Mouse (Mus musculus): ENCODE data around the gene Depdc7.
A peak's percentile ranks its signal among the peaks of the same experiment; 100 is the strongest.

Gene Depdc7

DNA sequence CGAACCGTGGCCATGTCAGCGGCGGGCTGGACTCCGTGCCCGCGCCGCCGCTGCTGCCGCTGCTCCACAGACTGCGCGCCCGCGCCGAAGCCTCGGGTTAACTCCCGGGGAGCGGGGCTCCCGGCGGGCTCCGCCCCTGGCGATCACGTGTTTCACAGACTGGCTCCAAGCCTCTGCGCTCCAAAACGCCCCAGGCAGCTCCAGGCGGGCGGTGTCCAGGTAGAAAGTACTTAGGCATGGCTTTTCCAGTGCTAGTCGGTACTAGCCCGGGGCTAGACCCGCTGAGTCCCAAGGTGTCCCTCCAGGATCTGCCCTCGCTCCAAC is at the start of gene Depdc7:
Gene Depdc7 (minus strand): TSS at position 138 of the 324 bp plus-strand sequence.
- DNase-seq (ENCODE audit: low read depth, low spot score) = peak; percentile 98

DNA sequence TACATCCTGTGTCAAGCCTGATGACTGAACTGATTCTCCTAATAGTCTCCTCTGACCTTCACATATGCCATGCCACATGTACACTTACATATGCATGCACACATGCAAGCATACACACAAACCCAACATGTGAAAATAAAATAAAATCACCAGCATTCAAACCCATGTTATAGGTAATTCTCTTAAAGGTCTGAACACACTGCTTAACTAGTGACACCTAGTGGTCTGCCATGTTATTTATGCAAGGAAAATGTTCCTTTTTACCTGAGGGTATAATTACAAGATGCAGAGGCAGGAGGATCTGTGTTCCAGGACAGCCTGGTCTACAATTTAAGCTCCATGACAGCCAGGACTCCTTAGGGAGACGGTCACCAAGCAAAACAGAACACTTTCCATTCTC is 32.1 kb upstream of the Depdc7 start:
- DNase-seq (ENCODE audit: low read depth, low spot score) = peak; percentile 53

DNA sequence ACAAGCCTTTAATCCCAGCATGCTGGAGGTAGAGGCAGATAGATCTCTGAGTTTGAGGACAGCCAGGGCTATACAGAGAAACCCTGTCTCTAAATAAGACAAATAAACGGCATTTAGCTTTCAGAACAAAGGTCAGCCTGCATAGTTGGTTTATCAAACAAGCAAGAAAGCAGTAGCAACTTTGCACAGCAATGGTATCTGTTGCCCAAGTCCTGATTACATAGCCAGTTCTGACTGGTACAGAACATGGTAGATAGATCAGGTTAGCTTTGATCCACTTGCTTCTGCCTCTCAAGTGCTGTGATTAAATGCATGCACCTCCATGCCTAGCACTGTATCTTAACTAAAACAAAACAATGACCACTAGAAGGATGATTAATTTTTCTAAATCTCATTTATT is 26.0 kb upstream of the Depdc7 start:
- no peak for DNase-seq (ENCODE audit: low read depth, low spot score)

DNA sequence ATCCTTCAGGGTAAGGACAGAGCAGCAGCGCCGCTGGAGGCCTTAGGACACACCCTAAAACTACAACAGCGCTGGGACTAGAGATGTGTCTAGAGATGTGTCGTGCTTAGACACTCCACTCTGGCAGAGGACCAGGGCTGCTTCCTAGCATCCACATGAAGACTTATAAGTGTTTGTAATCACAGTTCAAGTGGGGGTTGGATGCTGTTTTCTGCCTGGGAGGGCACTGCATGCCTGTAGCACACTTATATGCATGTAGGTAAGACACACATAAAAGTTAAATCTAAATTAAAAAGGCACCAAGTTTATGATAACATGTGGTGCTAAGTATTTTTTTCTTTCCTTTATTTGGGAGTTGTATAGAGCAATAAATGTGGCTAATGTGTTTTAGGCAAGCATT is 21.3 kb upstream of the Depdc7 start:
- no peak for DNase-seq (ENCODE audit: low read depth, low spot score)

DNA sequence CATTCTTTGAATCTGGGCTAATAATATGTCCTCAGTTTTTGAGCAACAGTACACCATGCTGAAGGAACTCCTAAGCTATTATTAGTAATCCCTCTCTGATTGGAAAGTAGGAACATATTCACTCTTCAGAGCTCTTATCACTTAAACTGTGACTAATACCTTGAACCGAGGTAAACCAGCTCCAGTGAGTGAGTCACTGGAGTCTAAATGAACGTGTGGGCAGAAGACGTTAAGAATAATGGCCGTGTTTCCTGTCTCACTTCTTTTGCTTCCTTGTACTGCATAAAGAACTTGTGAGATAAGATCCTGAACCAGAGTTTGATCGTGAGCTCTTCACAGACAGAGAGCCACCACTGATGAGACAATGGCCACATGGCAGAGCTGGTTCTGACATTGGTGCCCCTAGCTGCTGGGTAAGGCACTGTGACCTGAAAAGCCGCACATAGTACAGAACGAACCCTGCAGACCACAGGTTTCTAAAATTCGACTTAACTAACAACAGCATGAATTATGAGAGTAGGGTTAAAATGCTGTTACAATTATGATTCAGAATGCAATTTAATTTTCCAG is 20.5 kb upstream of the Depdc7 start:
- no peak for DNase-seq (ENCODE audit: low read depth, low spot score)

DNA sequence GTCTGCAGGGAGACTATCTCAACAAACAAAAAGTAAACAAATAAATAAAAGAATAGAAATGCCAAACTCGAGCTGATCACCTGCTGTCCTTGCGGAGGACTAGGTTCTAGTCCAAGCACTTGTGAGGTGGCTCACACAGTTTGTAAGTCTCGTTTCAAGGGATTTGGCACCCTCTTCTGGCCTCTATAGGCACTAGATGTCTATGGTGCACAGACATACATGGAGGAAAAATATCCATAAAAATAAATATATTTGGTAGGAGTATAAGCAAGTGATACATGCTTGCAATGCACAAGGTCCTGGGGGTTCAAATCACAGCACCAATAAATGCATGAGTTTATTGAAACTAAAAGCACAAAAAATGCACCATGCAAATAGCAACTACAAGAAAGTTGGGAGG is 7.9 kb upstream of the Depdc7 start:
- DNase-seq (ENCODE audit: low read depth, low spot score) = peak; percentile 70

DNA sequence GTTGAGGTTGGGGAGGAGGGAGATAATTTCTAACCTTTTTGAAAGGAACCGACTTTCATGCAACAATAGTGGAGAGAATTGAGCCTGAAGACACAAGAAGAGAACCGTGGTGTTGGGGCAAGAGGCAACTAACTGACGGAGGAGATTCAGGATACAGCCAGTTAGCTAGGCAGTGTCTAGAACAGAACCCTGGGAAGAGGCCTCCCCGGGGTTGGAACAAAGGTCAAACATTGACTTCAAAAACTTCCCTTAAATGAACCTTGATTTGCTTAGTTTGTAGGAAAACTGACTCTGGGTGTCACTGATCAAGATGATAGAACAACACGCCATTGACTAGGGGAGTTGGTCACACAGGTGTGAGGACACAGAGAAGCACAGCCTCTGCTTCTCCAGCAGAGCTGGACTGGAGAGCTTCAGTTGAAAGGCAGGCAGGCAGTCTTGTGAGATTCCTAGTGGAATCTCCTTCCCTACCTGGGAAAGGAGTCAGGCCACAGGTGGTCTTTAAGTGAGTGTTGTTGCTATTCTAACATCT is 6.0 kb upstream of the Depdc7 start:
- DNase-seq (ENCODE audit: low read depth, low spot score) = no peak

DNA sequence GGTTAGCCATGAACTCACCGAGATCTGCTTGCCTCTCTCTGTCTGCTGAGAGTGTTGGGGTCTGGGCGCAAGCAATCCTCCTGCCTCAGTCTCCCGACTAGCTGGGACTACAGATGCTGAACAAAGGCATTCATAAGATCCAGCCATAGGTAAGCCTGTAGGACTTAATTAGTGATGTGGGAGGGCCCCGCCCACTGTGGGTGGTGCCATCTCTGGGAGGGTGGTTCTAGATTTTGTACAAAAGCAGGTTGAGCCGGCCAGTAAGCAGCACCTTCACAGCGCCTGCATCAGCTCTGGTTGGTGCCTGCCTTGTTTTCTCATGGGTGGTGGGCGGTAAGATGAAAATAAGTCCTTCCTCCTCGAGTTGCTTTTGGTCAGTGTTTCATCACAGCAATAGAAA is 3.6 kb upstream of the Depdc7 start:
- DNase-seq (ENCODE audit: low read depth, low spot score) = peak; percentile 92

DNA sequence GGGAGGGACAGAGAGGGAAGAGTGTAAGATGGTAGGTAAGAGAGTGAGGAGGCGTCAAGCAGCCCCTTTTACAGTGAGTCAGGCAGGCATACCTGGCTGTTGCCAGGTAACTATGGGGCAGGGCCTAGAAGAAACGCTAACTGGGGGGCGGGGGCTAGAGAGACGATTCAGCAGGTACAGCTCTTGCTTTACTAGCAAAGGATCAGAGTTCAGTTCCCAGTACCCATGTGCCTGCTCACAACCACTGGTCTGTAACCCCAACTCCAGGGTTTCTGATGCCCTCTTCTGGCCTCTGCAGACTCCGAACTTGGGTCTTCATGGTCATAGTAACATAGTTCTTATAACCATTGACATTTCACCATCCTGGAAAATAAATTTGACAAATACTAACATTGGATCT is 1.3 kb upstream of the Depdc7 start:
- peak; percentile 51 for DNase-seq (ENCODE audit: low read depth, low spot score)

DNA sequence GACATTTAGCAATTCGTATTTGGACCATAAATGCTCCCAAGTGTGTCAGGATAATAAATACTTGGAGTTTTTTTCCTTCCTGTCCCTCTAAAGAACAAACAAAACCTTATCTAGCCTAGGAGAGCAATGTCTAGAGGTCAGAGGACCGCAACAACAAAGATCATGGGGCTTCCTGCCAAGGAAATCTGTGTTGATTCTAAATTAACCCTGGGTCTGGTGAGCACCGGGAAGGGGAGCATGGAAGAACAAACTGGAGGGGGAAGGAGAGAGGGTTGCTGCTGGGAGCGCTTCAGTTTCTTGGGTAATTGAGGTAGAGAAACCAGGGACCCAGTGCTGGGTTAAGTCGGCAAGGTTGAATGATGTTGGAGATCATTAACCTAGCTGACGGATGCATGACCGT is 482 bp upstream of the Depdc7 start:
- no peak for DNase-seq (ENCODE audit: low read depth, low spot score)

DNA sequence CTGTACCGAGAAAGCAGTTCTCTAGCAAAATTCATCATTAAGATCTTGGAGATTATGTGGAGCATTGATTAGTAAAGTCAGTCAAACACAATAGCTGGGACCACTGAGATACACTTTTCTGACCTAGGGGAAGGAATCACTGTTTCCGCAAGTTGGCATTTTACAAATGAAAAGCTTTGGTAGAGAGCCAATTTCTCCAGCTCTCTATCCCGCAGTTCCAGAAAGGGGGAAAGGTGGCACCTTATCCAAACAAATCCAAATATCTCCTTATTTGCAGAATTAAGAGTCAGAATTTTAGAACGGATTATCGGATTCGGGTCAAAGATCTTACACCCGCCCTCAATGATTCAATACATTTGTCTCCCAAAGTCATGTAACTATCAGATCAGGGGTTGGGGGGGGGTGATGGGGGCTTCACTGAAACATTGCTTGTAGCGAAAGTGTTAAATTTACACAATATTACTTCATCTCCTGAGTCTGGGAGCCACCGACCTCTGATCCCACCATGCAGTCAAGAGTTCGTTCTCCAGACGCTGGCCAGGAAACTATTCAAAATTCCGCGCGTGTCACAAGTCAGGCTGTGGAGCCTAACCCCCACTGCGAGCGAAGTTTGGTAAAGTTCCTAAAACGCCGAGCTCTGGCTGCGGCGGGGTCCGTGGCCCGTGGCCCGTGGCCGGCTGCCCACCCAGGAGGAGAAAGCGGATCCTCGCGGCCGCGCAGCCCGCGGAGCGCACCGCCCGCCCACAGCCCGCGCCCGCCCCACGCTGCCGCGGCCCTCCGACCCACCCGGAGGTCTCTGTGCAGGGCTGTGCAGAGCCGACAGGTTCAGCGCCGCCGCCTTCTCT is 560 bp downstream of the Depdc7 start:
- DNase-seq (ENCODE audit: low read depth, low spot score) = no peak

DNA sequence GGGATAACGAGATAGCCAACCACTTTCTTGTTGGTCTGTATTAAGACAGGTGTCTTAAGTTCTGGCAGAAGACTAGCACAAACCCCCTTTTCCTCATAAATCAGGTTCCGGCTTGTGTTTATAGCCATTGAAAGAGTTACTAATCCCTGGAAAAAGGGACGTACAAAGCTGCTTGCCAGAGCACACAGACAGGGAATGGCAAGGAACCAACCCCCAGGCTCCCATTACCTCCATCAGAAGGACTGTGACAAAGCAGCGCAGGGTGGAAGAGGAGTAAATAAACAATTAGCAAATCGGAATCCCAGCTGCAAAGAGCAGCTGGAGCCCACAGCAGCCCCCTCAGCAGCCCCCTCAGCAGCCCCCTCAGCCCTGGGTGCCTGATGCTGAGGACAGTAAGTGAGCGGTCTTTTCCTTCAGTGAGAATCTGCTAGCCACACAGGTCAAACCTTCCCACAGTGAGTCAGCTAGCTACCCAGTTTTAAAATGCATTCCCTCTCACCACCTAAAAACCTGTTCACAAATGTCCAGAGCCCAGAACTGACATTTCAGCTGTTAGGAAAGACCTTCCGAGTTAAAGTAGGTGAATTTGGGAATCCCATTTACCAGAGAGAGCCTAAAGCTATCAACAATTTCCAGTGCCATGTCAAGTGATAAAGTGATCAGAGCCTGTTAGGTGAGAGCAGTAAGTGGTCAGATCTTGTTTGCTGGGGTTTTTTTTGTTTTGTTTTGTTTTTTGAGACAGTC is 1.5 kb downstream of the Depdc7 start:
- DNase-seq (ENCODE audit: low read depth, low spot score) = no peak

DNA sequence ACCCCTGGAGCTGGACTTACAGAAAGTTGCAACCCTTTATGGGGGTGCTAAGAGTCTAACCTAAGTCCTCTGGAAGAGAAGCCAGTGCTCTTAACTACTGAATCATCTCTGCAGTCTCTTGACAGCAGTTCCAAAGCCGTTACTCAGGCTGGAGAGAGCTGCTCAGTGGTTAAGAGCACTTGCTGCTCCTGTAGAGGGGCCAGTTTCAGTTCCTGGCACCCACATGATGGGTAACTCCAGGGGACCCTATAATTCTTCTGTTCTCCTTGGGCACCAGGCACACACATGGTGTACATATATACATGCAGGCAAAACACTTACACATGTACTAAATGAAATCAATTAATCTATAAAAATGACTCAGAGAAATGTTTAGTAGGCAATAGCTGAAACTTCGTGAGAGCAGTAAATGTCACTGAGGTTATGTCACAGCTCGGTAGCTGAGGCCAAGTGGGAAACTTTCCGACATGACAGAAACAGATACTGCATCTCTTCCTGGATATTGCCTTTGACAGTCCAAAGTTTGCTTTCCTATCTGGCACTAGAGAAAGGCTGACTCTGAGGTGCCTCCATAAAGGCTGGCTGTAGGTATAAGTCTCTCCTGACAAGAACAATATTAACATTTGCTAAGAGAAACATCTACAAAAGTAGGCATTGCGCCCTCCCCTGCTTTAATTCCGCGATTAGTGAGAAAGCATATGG is 2.3 kb downstream of the Depdc7 start:
- no peak for DNase-seq (ENCODE audit: low read depth, low spot score)

DNA sequence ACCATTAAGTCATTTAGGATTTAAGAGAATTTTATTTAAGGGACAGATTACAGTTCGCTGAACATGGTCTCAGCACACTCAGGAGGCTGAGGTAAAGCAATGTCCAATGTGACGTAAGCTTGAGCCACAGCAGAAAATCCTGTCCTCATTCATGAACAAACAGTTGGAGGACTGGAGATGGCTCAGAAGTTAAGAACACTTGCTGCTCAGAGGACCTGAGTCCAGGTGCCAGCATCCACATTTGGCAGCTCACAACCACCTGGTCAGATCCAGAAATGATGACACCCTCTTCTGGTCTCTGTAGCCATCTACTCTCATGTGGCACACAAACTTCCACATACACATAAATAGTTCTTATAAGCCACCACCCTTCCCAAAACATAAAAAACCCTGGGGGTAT is 3.0 kb downstream of the Depdc7 start:
- no peak for DNase-seq (ENCODE audit: low read depth, low spot score)

DNA sequence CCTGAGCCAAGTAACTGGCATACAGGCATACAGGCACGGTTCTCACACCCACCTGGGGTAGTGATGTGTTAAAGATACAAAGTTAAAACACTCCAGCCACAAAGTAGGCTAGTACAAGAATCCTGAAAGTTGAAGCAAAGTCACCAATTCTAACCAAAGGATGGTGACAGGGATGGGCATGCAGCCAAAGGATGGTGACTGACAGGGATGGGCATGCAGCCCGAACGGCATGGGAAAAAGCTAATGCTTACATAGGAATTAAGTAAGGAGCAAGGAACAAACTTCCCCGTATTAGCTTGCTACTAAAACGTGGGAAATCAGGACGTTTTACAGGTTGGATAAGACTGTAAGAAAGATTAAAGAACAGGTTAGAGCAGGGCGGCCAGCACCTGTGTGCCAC is 6.4 kb downstream of the Depdc7 start:
- no peak for DNase-seq (ENCODE audit: low read depth, low spot score)

DNA sequence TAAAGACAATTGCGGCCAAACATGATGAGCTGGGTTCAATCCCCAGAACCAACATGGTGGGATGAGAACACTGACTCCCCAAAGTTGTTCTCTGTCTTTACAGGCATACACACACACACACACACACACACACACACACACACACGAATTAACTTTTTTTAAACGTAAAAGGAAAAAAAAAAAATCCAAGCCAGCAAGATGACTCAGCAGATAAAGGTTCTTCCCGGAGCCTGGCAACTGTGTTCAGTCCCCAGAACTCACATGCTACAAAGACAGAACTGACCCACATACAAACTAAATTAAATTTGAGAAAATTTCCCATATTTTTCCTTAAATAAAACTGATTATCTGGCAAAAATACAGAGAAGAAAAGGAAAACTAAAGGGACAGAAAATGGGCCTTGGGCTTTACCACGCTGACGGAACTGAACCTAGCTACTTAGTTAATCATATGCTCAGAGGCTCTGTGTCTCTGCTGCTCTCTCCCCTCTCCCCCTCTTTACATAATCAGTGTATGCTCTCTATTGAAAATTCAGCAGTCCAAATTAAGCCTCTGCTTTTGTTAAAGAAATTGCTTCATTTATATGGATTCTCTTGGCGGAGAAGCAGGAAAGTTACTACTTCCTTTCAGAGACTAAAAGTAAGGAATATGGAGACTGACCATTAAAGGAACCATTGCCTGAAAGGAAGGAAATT is 10.0 kb downstream of the Depdc7 start:
- no peak for DNase-seq (ENCODE audit: low read depth, low spot score)

DNA sequence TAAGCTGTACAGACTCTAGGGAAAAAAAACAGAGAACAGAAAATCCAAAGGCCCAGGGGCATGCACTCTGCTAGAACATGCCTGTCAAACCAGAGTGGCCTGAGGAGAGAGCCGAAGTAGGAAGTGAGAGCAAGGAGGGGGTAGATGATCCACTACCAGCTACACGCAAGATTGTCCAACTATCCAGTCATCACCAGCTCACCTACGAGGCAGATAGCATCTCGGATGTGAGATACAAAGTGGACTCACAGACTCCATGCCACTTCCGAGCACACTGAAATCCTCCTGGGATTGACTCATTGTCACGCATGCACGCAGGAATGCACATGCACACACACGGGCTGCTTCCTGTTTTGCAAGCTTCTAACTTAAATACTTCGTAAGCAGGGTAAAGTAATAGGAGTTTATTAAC is 10.6 kb downstream of the Depdc7 start:
- DNase-seq (ENCODE audit: low read depth, low spot score) = peak; percentile 57

DNA sequence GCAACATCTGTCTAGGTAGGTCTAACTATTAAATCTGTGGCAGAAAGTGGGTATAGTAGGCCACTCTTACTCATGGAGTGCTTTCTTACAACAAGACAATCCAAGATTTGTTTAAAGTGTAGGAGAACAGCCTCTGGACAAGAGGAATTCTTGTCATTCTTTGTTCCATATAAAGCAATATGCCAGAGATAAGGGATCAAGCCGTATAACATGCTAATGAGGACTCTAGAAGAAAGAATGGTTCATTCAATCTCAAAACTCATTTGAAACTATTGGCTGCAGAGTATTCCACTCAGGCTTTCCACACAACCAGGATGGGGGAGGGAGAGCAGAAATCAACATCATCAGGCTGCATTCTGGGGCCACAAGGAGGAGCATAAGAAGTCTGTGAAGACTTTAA is 15.3 kb downstream of the Depdc7 start:
- no peak for DNase-seq (ENCODE audit: low read depth, low spot score)

DNA sequence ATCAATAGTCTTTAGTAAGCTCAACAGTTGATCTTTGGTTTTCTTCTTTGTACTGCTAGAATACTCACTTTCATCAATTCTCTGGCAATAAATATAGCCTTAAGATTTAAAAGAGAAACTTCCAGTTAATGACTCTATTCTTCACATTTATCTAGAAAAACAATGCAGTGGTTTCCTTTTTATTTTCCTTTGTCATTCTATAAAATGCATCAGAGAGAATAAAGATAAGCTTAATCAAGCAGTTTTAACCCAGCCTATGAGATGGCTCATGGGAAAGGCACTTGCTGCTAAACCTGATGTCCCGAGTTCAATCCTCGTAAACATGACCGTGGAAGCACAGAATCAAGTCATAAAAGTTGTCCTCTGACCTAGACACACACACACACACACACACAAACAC is 20.7 kb downstream of the Depdc7 start:
- DNase-seq (ENCODE audit: low read depth, low spot score) = no peak

DNA sequence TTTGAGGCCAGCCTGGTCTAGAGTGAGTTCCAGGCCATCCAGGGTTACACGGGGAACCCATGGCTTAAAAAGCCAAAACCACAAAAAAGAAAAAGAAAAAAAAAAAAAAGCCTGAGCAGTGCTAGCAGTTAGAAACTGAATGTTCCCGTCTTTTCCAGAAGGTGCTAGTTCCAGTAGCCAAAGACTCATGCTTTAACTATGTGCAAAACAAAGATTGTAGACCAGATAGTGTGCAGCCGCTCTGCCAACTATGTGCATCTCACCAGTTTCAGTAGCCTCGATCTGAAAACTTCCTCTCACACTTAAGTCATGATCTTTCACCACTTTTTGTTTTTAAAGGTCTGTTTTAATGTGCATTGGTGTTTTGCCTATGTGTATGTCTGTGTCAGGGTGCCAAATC is 24.9 kb downstream of the Depdc7 start:
- DNase-seq (ENCODE audit: low read depth, low spot score) = no peak

DNA sequence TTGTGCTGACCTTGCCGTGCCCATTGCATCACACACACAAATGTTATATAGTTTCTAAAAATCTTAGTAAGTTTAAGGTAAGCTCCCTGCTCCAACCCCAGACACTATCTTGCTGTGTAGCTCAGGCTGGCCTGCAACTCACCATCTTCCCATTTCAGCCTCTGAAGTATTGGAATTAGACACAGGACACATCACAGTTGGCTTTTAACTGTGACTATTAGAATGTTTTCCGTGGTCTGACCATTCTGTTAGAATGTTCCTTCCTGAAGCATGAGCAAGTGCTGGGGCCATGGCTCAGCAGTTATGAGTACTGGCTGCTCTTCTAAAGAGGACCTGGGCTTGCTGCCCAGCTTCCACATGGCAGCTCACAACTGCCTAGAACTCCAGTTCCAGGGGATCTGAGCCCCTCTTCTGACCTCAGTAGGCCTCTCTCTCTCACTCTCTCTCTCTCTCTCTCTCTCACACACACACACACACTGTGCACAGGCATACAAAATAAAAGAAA is 25.4 kb downstream of the Depdc7 start:
- DNase-seq (ENCODE audit: low read depth, low spot score) = no peak
